Mouse (Mus musculus) heart, embryonic 14.5 days (tissue): ENCODE results near the gene Ints5. TPM values are rescaled to one million over a fixed set of nuclear protein-coding genes. Genes with fewer than 3 reads are reported as not detected.

Source experiments
- ATAC-seq: fragments of 200-750 bp; cut with Nextera tagmentation; 2 replicates; pipeline ENCODE4 v1.8.0; 2017; ENCODE audit warnings: low read depth, moderate TSS enrichment; ENCODE audit not compliant: insufficient number of reproducible peaks, insufficient read depth, low FRiP score
- H3K27ac ChIP-seq, 2 experiments: fragments of 200-500 bp in 1 of 2; fragments of 300-500 bp in 1 of 2; sonication (generic) in 1 of 2; replicated peaks in 1 of 2; 2 replicates each; pipeline ENCODE4 v1.5.1; 2012 to 2014; ENCODE audit warnings: low read depth in 2 of 2, low read length in 2 of 2, control low read depth in 1 of 2, mild to moderate bottlenecking in 1 of 2, mixed read lengths in 1 of 2; ENCODE audit not compliant: control insufficient read depth in 1 of 2, insufficient read depth in 1 of 2
- H3K27me3 ChIP-seq: fragments of 300-500 bp; sonication (generic); 2 replicates; pipeline ENCODE4 v1.6.1; 2014; ENCODE audit warnings: mild to moderate bottlenecking, low read length, control low read depth; ENCODE audit not compliant: control insufficient read depth, insufficient read depth
- H3K36me3 ChIP-seq: fragments of 300-500 bp; sonication (generic); 2 replicates; pipeline ENCODE4 v1.6.1; 2014; ENCODE audit warnings: mild to moderate bottlenecking, control low read depth, low read length, mixed read lengths; ENCODE audit not compliant: control insufficient read depth, insufficient read depth
- H3K4me1 ChIP-seq, 2 experiments: fragments of 200-500 bp in 1 of 2; fragments of 300-500 bp in 1 of 2; sonication (generic) in 1 of 2; 2 replicates each; pipeline ENCODE4 v1.6.1; 2012 to 2014; ENCODE audit warnings: low read length in 2 of 2, control low read depth in 1 of 2, mixed read lengths in 1 of 2; ENCODE audit not compliant: control insufficient read depth in 2 of 2, insufficient read depth in 2 of 2
- H3K4me2 ChIP-seq: fragments of 300-500 bp; sonication (generic); 2 replicates; pipeline ENCODE4 v1.6.1; 2014; ENCODE audit warnings: mild to moderate bottlenecking, low read length
- H3K4me3 ChIP-seq, 2 experiments: fragments of 200-500 bp in 1 of 2; fragments of 300-500 bp in 1 of 2; sonication (generic) in 1 of 2; 2 replicates each; pipeline ENCODE4 v1.5.1; 2012 to 2014; ENCODE audit warnings: low read length in 2 of 2, mild to moderate bottlenecking in 2 of 2, control low read depth in 1 of 2, low read depth in 1 of 2, moderate library complexity in 1 of 2; ENCODE audit not compliant: control insufficient read depth in 1 of 2, insufficient read depth in 1 of 2
- H3K9ac ChIP-seq: fragments of 300-500 bp; sonication (generic); 2 replicates; pipeline ENCODE4 v1.6.1; 2014; ENCODE audit warnings: mild to moderate bottlenecking, low read length
- H3K9me3 ChIP-seq: fragments of 300-500 bp; sonication (generic); 2 replicates; pipeline ENCODE4 v1.6.1; 2016; ENCODE audit warnings: low read length, control low read depth; ENCODE audit not compliant: control insufficient read depth
- WGBS: fragments of 180-500 bp; shearing (Covaris S2); extraction: QIAGEN DNeasy Blood & Tissue Kit; methylation state at CpG from one replicate; pipeline ENCODE4 v1.1.7; 2014; 5-methylcytosine and 5-hydroxymethylcytosine counted together
- polyA plus RNA-seq: library from polyadenylated mRNA; unstranded; fragments of >200 nt; fragmentation: Nextera tagmentation; extraction: Ambion mirVana; gene quantifications from 2 replicates; pipeline ENCODE4 v1.2.1, GENCODE M21; 2014

Ints5 gene
- polyA plus RNA-seq: 18.2 TPM in 2 replicates

- peak within 1 kb of the TSS; percentile 67 to 85 for H3K27ac ChIP-seq
- H3K4me3 ChIP-seq: peak within 1 kb of the TSS; percentile 90 to 92
- H3K4me1 ChIP-seq: peaks cover 8 to 19% of the 10 kb centered on the region in 2 experiments; a peak in 3 of 4 replicates
- H3K9me3 ChIP-seq: no peaks in the 10 kb centered on the region
- no peaks in the 10 kb centered on the region for H3K27me3 ChIP-seq
- peaks cover 40% of the 10 kb centered on the region for H3K36me3 ChIP-seq
- ATAC-seq: peak; percentile 54; the same call in 1 of the 2 replicates
- peak within 1 kb of the TSS; percentile 96 for H3K9ac ChIP-seq
- peak within 1 kb of the TSS; percentile 82 for H3K4me2 ChIP-seq
- WGBS: 2% methylated on average over 54 of the region's 54 CpGs
These were observed at the start of gene Ints5 for GRCm38 (mm10) chr19:8892829-8893766. Gene Ints5 (plus strand): TSS chr19:8893005.

- peaks cover 56% of the 10 kb centered on the region for H3K36me3 ChIP-seq
- no peak overlapping the region for H3K9ac ChIP-seq
- peaks cover 7 to 11% of the 10 kb centered on the region in 2 experiments; a peak in 3 of 4 replicates for H3K4me1 ChIP-seq
- no peaks in the 10 kb centered on the region for H3K27me3 ChIP-seq
- no peak overlapping the region for H3K4me2 ChIP-seq
- no peak overlapping the region for H3K27ac ChIP-seq
- H3K9me3 ChIP-seq: no peaks in the 10 kb centered on the region
- ATAC-seq: no peak
- H3K4me3 ChIP-seq: no peak overlapping the region
- 58% methylated on average over 5 of the region's 5 CpGs for whole genome bisulfite sequencing
These were observed 48.3 kb upstream of the Ints5 start for GRCm38 (mm10) chr19:8844371-8845129.

- WGBS: 81% methylated on average over 5 of the region's 5 CpGs
- Histone ChIP-seq H3K4me1 (peaks cover 9 to 10% of the 10 kb centered on the region in 2 experiments), H3K4me3 (no peak overlapping the region), H3K36me3 (peaks cover 39% of the 10 kb centered on the region), H3K9ac (no peak overlapping the region), H3K27me3 (no peaks in the 10 kb centered on the region), H3K4me2 (no peak overlapping the region), H3K9me3 (no peaks in the 10 kb centered on the region), H3K27ac (no peak overlapping the region)
- no peak for ATAC-seq
These were observed 44.4 kb upstream of the Ints5 start for GRCm38 (mm10) chr19:8848356-8848755.

- peaks cover 33% of the 10 kb centered on the region for H3K36me3 ChIP-seq
- no peak within 1 kb of the TSS for H3K4me3 ChIP-seq
- H3K27ac ChIP-seq: peak within 1 kb of the TSS; percentile 8 to 58; a peak in 2 of 4 replicates
- H3K9me3 ChIP-seq: no peaks in the 10 kb centered on the region
- H3K9ac ChIP-seq: peak within 1 kb of the TSS; percentile 58
- no peaks in the 10 kb centered on the region for H3K27me3 ChIP-seq
- peak within 1 kb of the TSS; percentile 30 for H3K4me2 ChIP-seq
- H3K4me1 ChIP-seq: peaks cover 9 to 10% of the 10 kb centered on the region in 2 experiments
- WGBS: 18% methylated on average over 7 of the region's 7 CpGs
- ATAC-seq: peak; percentile 57; the same call in 1 of the 2 replicates
These were observed 42.4 kb upstream of the Ints5 start, which contains the start of gene Lrrn4cl for GRCm38 (mm10) chr19:8850402-8850901. Gene Lrrn4cl (plus strand): TSS chr19:8850768.

GRCm38 (mm10) chr19:8851639-8852038 is 41.2 kb upstream of the Ints5 start:
- H3K36me3 ChIP-seq: peaks cover 21% of the 10 kb centered on the region
- no peak overlapping the region for H3K4me3 ChIP-seq
- H3K27me3 ChIP-seq: no peaks in the 10 kb centered on the region
- H3K4me2 ChIP-seq: no peak overlapping the region
- H3K9me3 ChIP-seq: no peaks in the 10 kb centered on the region
- H3K9ac ChIP-seq: no peak overlapping the region
- H3K27ac ChIP-seq: no peak overlapping the region
- 50% methylated on average over 7 of the region's 7 CpGs for WGBS
- peaks cover 9 to 10% of the 10 kb centered on the region in 2 experiments for H3K4me1 ChIP-seq
- no peak for ATAC-seq

- ATAC-seq: no peak
- no peak overlapping the region for H3K4me2 ChIP-seq
- no peak overlapping the region for H3K27ac ChIP-seq
- H3K4me3 ChIP-seq: no peak overlapping the region
- H3K36me3 ChIP-seq: peaks cover 13% of the 10 kb centered on the region
- H3K9ac ChIP-seq: no peak overlapping the region
- H3K27me3 ChIP-seq: no peaks in the 10 kb centered on the region
- WGBS: 52% methylated on average over 10 of the region's 10 CpGs
- peaks cover 9 to 10% of the 10 kb centered on the region in 2 experiments for H3K4me1 ChIP-seq
- H3K9me3 ChIP-seq: no peaks in the 10 kb centered on the region
These were observed 40.4 kb upstream of the Ints5 start for GRCm38 (mm10) chr19:8852236-8852928.

- Histone ChIP-seq H3K4me3 (no peak overlapping the region), H3K4me1 (peaks cover 9 to 10% of the 10 kb centered on the region in 2 experiments)
- WGBS: 83% methylated on average over 3 of the region's 3 CpGs
These were observed 39.7 kb upstream of the Ints5 start for GRCm38 (mm10) chr19:8853117-8853516.

More at GRCm38 (mm10) chr19:8853117-8853516, 39.7 kb upstream of the Ints5 start:
- Histone ChIP-seq H3K4me2 (no peak overlapping the region), H3K9me3 (no peaks in the 10 kb centered on the region), H3K27ac (no peak overlapping the region), H3K9ac (no peak overlapping the region), H3K27me3 (no peaks in the 10 kb centered on the region), H3K36me3 (peaks cover 6% of the 10 kb centered on the region)
- no peak for ATAC-seq
